Mouse (Mus musculus): ENCODE results near the gene Olfr455. TPM values are rescaled to one million over a fixed set of nuclear protein-coding genes. Genes with fewer than 3 reads are reported as not detected.
A peak's percentile ranks its signal among the peaks of the same experiment; 100 is the strongest.

The Olfr455 gene
- polyA plus RNA-seq (2015; fragmentation: Nextera tagmentation; extraction: Ambion mirVana): not detected in 2 replicates

GRCm38 (mm10) chr6:42547461-42547860 is at the start of gene Olfr455:
Olfr455 (minus strand) TSS chr6:42547587.
- no peak for DNase-seq (ENCODE audit: low spot score)

GRCm38 (mm10) chr6:42593138-42593882 is 45.9 kb upstream of the Olfr455 start:
- DNase-seq (ENCODE audit: low spot score): no peak

GRCm38 (mm10) chr6:42586569-42586968 is 39.2 kb upstream of the Olfr455 start:
- no peak for DNase-seq (ENCODE audit: low spot score)

- DNase-seq (ENCODE audit: low spot score): peak; percentile 58
Measured at GRCm38 (mm10) chr6:42583488-42583872, 36.1 kb upstream of the Olfr455 start.

- DNase-seq (ENCODE audit: low spot score): no peak
Measured at GRCm38 (mm10) chr6:42582741-42583487, 35.5 kb upstream of the Olfr455 start.

GRCm38 (mm10) chr6:42578678-42579077 is 31.3 kb upstream of the Olfr455 start:
- DNase-seq (ENCODE audit: low spot score): no peak

GRCm38 (mm10) chr6:42577433-42577832 is 30.0 kb upstream of the Olfr455 start:
- DNase-seq (ENCODE audit: low spot score): no peak

GRCm38 (mm10) chr6:42568205-42568604 is 20.8 kb upstream of the Olfr455 start:
- no peak for DNase-seq (ENCODE audit: low spot score)

GRCm38 (mm10) chr6:42566076-42566598 is 18.8 kb upstream of the Olfr455 start:
- DNase-seq (ENCODE audit: low spot score): no peak

- no peak for DNase-seq (ENCODE audit: low spot score)
Measured at GRCm38 (mm10) chr6:42562280-42562679, 14.9 kb upstream of the Olfr455 start.

- DNase-seq (ENCODE audit: low spot score): no peak
Measured at GRCm38 (mm10) chr6:42560885-42561284, 13.5 kb upstream of the Olfr455 start.

GRCm38 (mm10) chr6:42558641-42559040 is 11.3 kb upstream of the Olfr455 start:
- no peak for DNase-seq (ENCODE audit: low spot score)

- no peak for DNase-seq (ENCODE audit: low spot score)
Measured at GRCm38 (mm10) chr6:42546180-42546579, 1.2 kb downstream of the Olfr455 start.

- no peak for DNase-seq (ENCODE audit: low spot score)
Measured at GRCm38 (mm10) chr6:42545451-42545885, 1.9 kb downstream of the Olfr455 start.

- DNase-seq (ENCODE audit: low spot score): no peak
Measured at GRCm38 (mm10) chr6:42544846-42545245, 2.5 kb downstream of the Olfr455 start.

- DNase-seq (ENCODE audit: low spot score): no peak
Measured at GRCm38 (mm10) chr6:42542036-42543031, 5.1 kb downstream of the Olfr455 start.

- DNase-seq (ENCODE audit: low spot score): no peak
Measured at GRCm38 (mm10) chr6:42540681-42541080, 6.7 kb downstream of the Olfr455 start.

GRCm38 (mm10) chr6:42539711-42540110 is 7.7 kb downstream of the Olfr455 start:
- no peak for DNase-seq (ENCODE audit: low spot score)

- no peak for DNase-seq (ENCODE audit: low spot score)
Measured at GRCm38 (mm10) chr6:42513461-42513860, 33.9 kb downstream of the Olfr455 start.

- no peak for DNase-seq (ENCODE audit: low spot score)
Measured at GRCm38 (mm10) chr6:42509311-42509710, 38.1 kb downstream of the Olfr455 start.

GRCm38 (mm10) chr6:42503478-42503877 is 43.9 kb downstream of the Olfr455 start:
- no peak for DNase-seq (ENCODE audit: low spot score)

Measured in thymus, postnatal 0 days (tissue).